Mouse (Mus musculus): ENCODE data around the gene Atad2b.

DNA sequence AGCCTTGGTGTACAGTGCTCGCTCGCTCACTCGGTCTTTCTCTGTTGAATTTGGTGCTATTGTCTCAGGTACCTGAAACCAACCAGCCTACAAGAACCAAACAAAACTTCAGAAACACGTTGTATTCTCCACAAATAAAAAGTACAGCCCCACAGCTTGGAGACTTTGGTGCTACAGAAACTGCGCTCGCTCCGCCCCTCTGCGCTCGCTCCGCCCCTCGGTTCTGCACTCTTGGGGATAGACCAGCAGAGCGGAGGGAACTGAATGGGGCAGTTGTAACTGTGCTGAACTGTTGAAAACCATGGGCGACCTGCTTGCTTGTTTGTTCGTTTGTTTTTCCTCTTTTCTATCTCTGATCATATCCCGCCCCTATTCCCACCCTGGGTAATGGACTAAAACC lies 127.0 kb downstream of the Atad2b start:
- TF ChIP-seq ZC3H11A (IDR thresholded peaks at IDR 0.05; ENCODE audit: low read depth, low read length): no peak
- TF ChIP-seq KAT2A (IDR thresholded peaks at IDR 0.05; ENCODE audit: insufficient replicate concordance, low read length): no peak
- TF ChIP-seq TCF12 (IDR thresholded peaks at IDR 0.05; ENCODE audit: low read depth, low read length): no peak
- TF ChIP-seq SIN3A (IDR thresholded peaks at IDR 0.05; ENCODE audit: low read length): no peak
- TF ChIP-seq CTCF (conservative IDR thresholded peaks at IDR 0.05 in 1 of 2, IDR thresholded peaks at IDR 0.05 in 1 of 2; ENCODE audit: low read depth in 2 of 2, low read length in 2 of 2): no peak
- no peak for TF ChIP-seq USF1 (IDR thresholded peaks at IDR 0.05; ENCODE audit: low read depth, low read length)
- TF ChIP-seq POLR2A (IDR thresholded peaks at IDR 0.05; ENCODE audit: low read depth, low read length): no peak
- no peak for TF ChIP-seq NRF1 (IDR thresholded peaks at IDR 0.05; ENCODE audit: low read depth, low read length)
- no peak for TF ChIP-seq EP300 (IDR thresholded peaks at IDR 0.05; ENCODE audit: low read length)
- TF ChIP-seq ZMIZ1 (IDR thresholded peaks at IDR 0.05; ENCODE audit: low read depth, low read length): no peak
- no peak for TF ChIP-seq ELF1 (IDR thresholded peaks at IDR 0.05; ENCODE audit: low read depth, low read length)
- no peak for TF ChIP-seq ETS1 (conservative IDR thresholded peaks at IDR 0.05; ENCODE audit: low read depth, low read length)
